ENCODE assay signal across 19 mouse cellular contexts in the genomic region with DNA sequence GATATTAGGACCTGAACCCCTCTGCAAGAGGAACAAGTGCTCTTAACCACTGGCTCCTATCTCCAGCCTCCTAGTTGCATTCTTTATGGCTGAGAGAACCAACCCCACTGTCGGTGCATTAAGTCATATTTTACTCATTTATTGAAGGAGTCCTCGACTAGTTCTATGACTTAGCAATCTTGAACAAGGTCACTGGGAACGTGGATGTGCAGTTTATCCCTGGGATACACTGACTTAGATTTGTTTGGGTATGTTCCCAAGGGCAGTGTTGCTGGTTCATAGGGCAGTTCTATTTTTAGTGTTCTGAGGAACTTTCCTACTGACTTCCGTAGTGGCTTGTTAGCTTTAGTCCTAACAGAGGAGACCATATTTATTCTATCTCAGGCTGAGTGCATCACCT. TPM values are rescaled to one million over a fixed set of nuclear protein-coding genes. Genes with fewer than 3 reads are reported as not detected.
A peak's percentile ranks its signal among the peaks of the same experiment; 100 is the strongest.
DNase-seq lines count a peak whose midpoint lies in the region; ATAC-seq lines count a peak whose summit lies in the region.
"Had no signal": no experiment of that assay in that cellular context is flagged by ENCODE, and none has a peak within 500 bp of the region (broad histone marks: within the 10 kb centered on the region; RNA-seq: fewer than 3 reads in every experiment).

No protein-coding gene starts in this region.

- H3K4me1 ChIP-seq in heart, embryonic 10.5 days, result peaks cover 39% of the 10 kb centered on the region; the same call in 1 of the 2 replicates
- H3K4me1 ChIP-seq in heart, embryonic 13.5 days, result peaks cover 37% of the 10 kb centered on the region
- H3K4me1 ChIP-seq in hindbrain, embryonic 10.5 days (replicated peaks), result peaks cover 33% of the 10 kb centered on the region

- H3K36me3 ChIP-seq in heart, embryonic 10.5 days, result peaks cover 3% of the 10 kb centered on the region; the same call in 1 of the 2 replicates
- no peaks in the 10 kb centered on the region for H3K36me3 ChIP-seq in heart, embryonic 13.5 days
- peaks cover 10% of the 10 kb centered on the region for H3K36me3 ChIP-seq in hindbrain, embryonic 10.5 days
- H3K36me3 ChIP-seq: forebrain, embryonic 12.5 days; limb, embryonic 15.5 days had no signal

- H3K9me3 ChIP-seq in heart, embryonic 10.5 days, result no peaks in the 10 kb centered on the region
- H3K9me3 ChIP-seq in heart, embryonic 13.5 days, result no peaks in the 10 kb centered on the region
- H3K9me3 ChIP-seq in hindbrain, embryonic 10.5 days, result 0 out of 2 replicates have a peak, but pooled peaks cover 4% of the 10 kb centered on the region
- H3K9me3 ChIP-seq: forebrain, embryonic 12.5 days; G1E; limb, embryonic 15.5 days had no signal

- no peak overlapping the region; the same call in 1 of the 2 replicates for H3K27ac ChIP-seq in heart, embryonic 10.5 days
- peak overlapping the region; percentile 60 for H3K27ac ChIP-seq in heart, embryonic 13.5 days (replicated peaks)
- H3K27ac ChIP-seq in hindbrain, embryonic 10.5 days, result no peak overlapping the region
- H3K27ac ChIP-seq: forebrain, embryonic 12.5 days; limb, embryonic 15.5 days had no signal

- ATAC-seq in heart, embryonic 13.5 days (ENCODE audit: extremely low read depth, insufficient number of reproducible peaks, low FRiP score, low TSS enrichment), result no peak
- ATAC-seq: activated CD4-positive, CD25-positive, alpha-beta regulatory T cell, adult 4 months; CD4-positive, CD25-positive, alpha-beta regulatory T cell, adult 4 months had no signal

- no peak overlapping the region for H3K4me2 ChIP-seq in heart, embryonic 13.5 days
- H3K4me2 ChIP-seq: forebrain, embryonic 12.5 days; limb, embryonic 15.5 days had no signal

- H3K9ac ChIP-seq in heart, embryonic 13.5 days, result no peak overlapping the region
- H3K9ac ChIP-seq: forebrain, embryonic 12.5 days; limb, embryonic 15.5 days had no signal

- H3K27me3 ChIP-seq in heart, embryonic 10.5 days (ENCODE audit: insufficient read depth, poor library complexity, severe bottlenecking), result no peaks in the 10 kb centered on the region
- H3K27me3 ChIP-seq in heart, embryonic 13.5 days (replicated peaks), result no peaks in the 10 kb centered on the region
- no peaks in the 10 kb centered on the region for H3K27me3 ChIP-seq in hindbrain, embryonic 10.5 days (ENCODE audit: insufficient read depth, poor library complexity, severe bottlenecking)
- H3K27me3 ChIP-seq: forebrain, embryonic 12.5 days; limb, embryonic 15.5 days had no signal

- H3K4me3 ChIP-seq in heart, embryonic 10.5 days, result no peak overlapping the region
- no peak overlapping the region for H3K4me3 ChIP-seq in heart, embryonic 13.5 days
- no peak overlapping the region for H3K4me3 ChIP-seq in hindbrain, embryonic 10.5 days
- H3K4me3 ChIP-seq: forebrain, embryonic 12.5 days; limb, embryonic 15.5 days had no signal

- 65% methylated on average over 4 of the region's 4 CpGs for WGBS in heart, embryonic 10.5 days
- WGBS in heart, embryonic 13.5 days, result 33% methylated on average over 4 of the region's 4 CpGs
- WGBS in hindbrain, embryonic 10.5 days, result 83% methylated on average over 4 of the region's 4 CpGs

- peak; percentile 79 for DNase-seq in adrenal gland, adult 2 months
- DNase-seq in adrenal gland, postnatal 25 days, result no peak
- peak; percentile 65 for DNase-seq in heart, embryonic 10.5 days (ENCODE audit: low spot score)
- no peak for DNase-seq in heart, postnatal 4 days
- DNase-seq in adipocyte (ENCODE audit: low spot score), result peak; percentile 25
- no peak for DNase-seq in hindbrain, embryonic 10.5 days (ENCODE audit: low spot score)
- DNase-seq in left cerebral cortex, adult 9 months (ENCODE audit: low spot score in 2 of 2), result no peak
- DNase-seq: cerebellum, adult 2 months; gastrocnemius, postnatal 10 days; kidney, postnatal 10 days; lung, adult 2 months; lung, postnatal 4 days; thymus, postnatal 14 days had no signal

RNA-seq across cellular contexts. Expression of gene Znrf2, which starts 5.6 kb away (rescaled TPM):
- total RNA-seq in adrenal gland, adult 2 months (2021), result 10 to 100 TPM; 39.2 to 54.0 TPM
- 75.3 and 107 TPM in 2 replicates for polyA plus RNA-seq in adrenal gland, adult 2 months (2012; rRNA removed)
- total RNA-seq in adrenal gland, postnatal 25 days (2021), result 38.4 and 46.1 TPM in 2 replicates
- 2.1 and 2.9 TPM in 2 replicates for polyA plus RNA-seq in heart, embryonic 10.5 days (2016; fragmentation: Nextera tagmentation; extraction: Ambion mirVana)
- total RNA-seq in heart, postnatal 4 days (2021), result 10 to 100 TPM; 20.1 to 24.3 TPM
- 2.2 and 2.4 TPM in 2 replicates for polyA plus RNA-seq in heart, embryonic 13.5 days (2015; fragmentation: Nextera tagmentation; extraction: Ambion mirVana)
- 2.0 TPM in 2 replicates for polyA plus RNA-seq in hindbrain, embryonic 10.5 days (2016; fragmentation: Nextera tagmentation; extraction: Ambion mirVana)

Comparison
In these comparisons a context has a peak if more than half of its experiments do, and no peak if none do; other contexts are left out.
1. DNase-seq: peak in adrenal gland, adult 2 months (single experiment), heart, embryonic 10.5 days (single experiment) and adipocyte (single experiment); none in adrenal gland, postnatal 25 days (single experiment), heart, postnatal 4 days (single experiment), hindbrain, embryonic 10.5 days (single experiment) and left cerebral cortex, adult 9 months (0 of 2).
2. RNA of gene Znrf2, which starts 5.6 kb away (polyA plus RNA-seq): 75.3 to 107 TPM in adrenal gland, adult 2 months; 2.1 to 2.9 TPM in heart, embryonic 10.5 days, 2.2 to 2.4 TPM in heart, embryonic 13.5 days and 2.0 TPM in hindbrain, embryonic 10.5 days; every median in the first group is over 10 times any median in the second.